Mouse (Mus musculus) right cerebral cortex, postnatal 36 days (tissue): Measurements from ENCODE around the gene Diras1.

Experiments
- DNase-seq, 2 experiments: peaks; one replicate each; pipeline ENCODE4 v3.0.0; 2022; ENCODE audit warnings: low spot score in 2 of 2, mixed read lengths in 1 of 2

The Diras1 gene

GRCm38 (mm10) chr10:80971533-80971932 lies 53.9 kb downstream of the Diras1 start:
- DNase-seq, result no peak

GRCm38 (mm10) chr10:80970159-80970558 lies 55.3 kb downstream of the Diras1 start:
- DNase-seq, result no peak
